ENCODE assay signal across 10 mouse cellular contexts in the genomic region with DNA sequence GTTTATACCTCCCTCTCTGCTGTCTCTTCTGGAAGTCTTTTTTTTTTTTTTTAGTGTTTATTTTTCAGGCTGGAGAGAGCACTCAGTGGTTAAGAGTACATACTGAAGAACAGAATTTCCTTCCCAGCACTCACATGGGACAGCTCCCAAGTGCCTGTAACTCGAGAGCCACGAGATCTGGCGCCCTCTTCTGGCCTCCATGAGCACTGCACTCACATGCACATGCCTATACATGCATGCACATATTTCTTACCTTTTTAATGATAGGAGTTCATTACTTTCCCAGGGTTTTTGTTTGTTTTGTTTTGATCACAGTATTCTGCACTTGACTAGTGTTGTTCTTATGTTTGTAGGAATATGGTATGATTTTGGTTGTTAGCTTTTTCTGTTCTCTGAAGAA.
DNase-seq lines count a peak whose midpoint lies in the region; ATAC-seq and TF ChIP-seq lines count a peak whose summit lies in the region.
"Had no signal": no experiment of that assay in that cellular context is flagged by ENCODE, and none has a peak within 500 bp of the region (broad histone marks: within the 10 kb centered on the region; RNA-seq: fewer than 3 reads in every experiment).

No protein-coding gene starts in this region.

- TF ChIP-seq POLR2A in cerebellum, adult 2 months (IDR thresholded peaks at IDR 0.05; ENCODE audit: borderline replicate concordance, insufficient read depth, low read length) = no peak
- no peak for TF ChIP-seq POLR2A in liver, adult 2 months (IDR thresholded peaks at IDR 0.05; ENCODE audit: extremely low read depth, insufficient read depth, low read length)

- H3K36me3 ChIP-seq in liver, adult 2 months (ENCODE audit: control insufficient read depth, insufficient read depth, low read length) = no peaks in the 10 kb centered on the region
- no peaks in the 10 kb centered on the region for H3K36me3 ChIP-seq in liver, embryonic 11.5 days (ENCODE audit: control insufficient read depth, insufficient read depth, low read length)
- no peaks in the 10 kb centered on the region for H3K36me3 ChIP-seq in liver, embryonic 14.5 days (replicated peaks; ENCODE audit: control insufficient read depth, insufficient read depth, low read depth)
- no peaks in the 10 kb centered on the region for H3K36me3 ChIP-seq in midbrain, embryonic 10.5 days
- H3K36me3 ChIP-seq: heart, embryonic 12.5 days; limb, embryonic 12.5 days had no signal

- H3K4me2 ChIP-seq in liver, embryonic 11.5 days = no peak overlapping the region
- H3K4me2 ChIP-seq in liver, embryonic 14.5 days (ENCODE audit: low read depth) = no peak overlapping the region
- H3K4me2 ChIP-seq: heart, embryonic 12.5 days; limb, embryonic 12.5 days had no signal

- 0 out of 2 replicates have a peak, but pooled peaks cover 2% of the 10 kb centered on the region for H3K9me3 ChIP-seq in liver, embryonic 11.5 days (ENCODE audit: control insufficient read depth, low read length)
- H3K9me3 ChIP-seq in liver, embryonic 14.5 days (ENCODE audit: control insufficient read depth, low read length) = no peaks in the 10 kb centered on the region
- no peaks in the 10 kb centered on the region for H3K9me3 ChIP-seq in midbrain, embryonic 10.5 days (replicated peaks)

- WGBS in cerebellum, adult 2 months = 39% methylated on average over 3 of the region's 3 CpGs
- WGBS in liver, adult 2 months = 34% methylated on average over 3 of the region's 3 CpGs
- 27% methylated on average over 3 of the region's 3 CpGs for WGBS in liver, embryonic 11.5 days
- 29% methylated on average over 3 of the region's 3 CpGs for WGBS in liver, embryonic 14.5 days (ENCODE audit: insufficient replicate concordance)
- WGBS in midbrain, embryonic 10.5 days = 52% methylated on average over 3 of the region's 3 CpGs

- no peak for TF ChIP-seq EP300 in liver, embryonic 14.5 days (IDR thresholded peaks at IDR 0.05; ENCODE audit: low read depth)

- H3K9ac ChIP-seq in liver, adult 2 months (ENCODE audit: low read depth, low read length) = no peak overlapping the region
- no peak overlapping the region for H3K9ac ChIP-seq in liver, embryonic 11.5 days (ENCODE audit: low read depth, low read length)
- H3K9ac ChIP-seq in liver, embryonic 14.5 days (replicated peaks) = no peak overlapping the region
- H3K9ac ChIP-seq: heart, embryonic 12.5 days; limb, embryonic 12.5 days had no signal

- H3K79me2 ChIP-seq in liver, adult 2 months (ENCODE audit: control insufficient read depth, insufficient read depth, low read length) = no peaks in the 10 kb centered on the region

- DNase-seq in cerebellum, adult 2 months = no peak
- no peak for DNase-seq in cerebellum, adult 11-12 months
- DNase-seq in liver, adult 2 months (ENCODE audit: extremely low read depth, low read depth, low spot score) = no peak
- DNase-seq in liver, embryonic 11.5 days (ENCODE audit: low spot score) = no peak
- DNase-seq in NIH3T3 (ENCODE audit: low read depth) = peak; percentile 36
- no peak for DNase-seq in liver, embryonic 14.5 days (ENCODE audit: low read depth in 3 of 3, low spot score in 3 of 3)
- no peak for DNase-seq in retina, postnatal 1 day
- no peak for DNase-seq in midbrain, embryonic 10.5 days (ENCODE audit: low spot score)

- 0 out of 2 replicates have a peak, but pooled peaks have one; percentile 16 for TF ChIP-seq CTCF in cerebellum, adult 2 months (IDR thresholded peaks at IDR 0.05; ENCODE audit: borderline replicate concordance, insufficient read depth, low read depth, low read length)
- TF ChIP-seq CTCF in liver, adult 2 months (IDR thresholded peaks at IDR 0.05; ENCODE audit: low read depth, low read length) = peak; percentile 39; the same call in 1 of the 2 replicates
- TF ChIP-seq CTCF in liver, embryonic 14.5 days (IDR thresholded peaks at IDR 0.05; ENCODE audit: low read depth) = peak; percentile 74

- H3K27me3 ChIP-seq in cerebellum, adult 2 months (ENCODE audit: control insufficient read depth, insufficient read depth, low read length) = no peaks in the 10 kb centered on the region
- H3K27me3 ChIP-seq in liver, adult 2 months (ENCODE audit: control insufficient read depth, insufficient read depth, low read length) = no peaks in the 10 kb centered on the region
- H3K27me3 ChIP-seq in liver, embryonic 11.5 days (replicated peaks; ENCODE audit: control insufficient read depth, insufficient read depth, low read length) = no peaks in the 10 kb centered on the region
- no peaks in the 10 kb centered on the region for H3K27me3 ChIP-seq in liver, embryonic 14.5 days (ENCODE audit: control insufficient read depth, insufficient read depth, low read length)
- H3K27me3 ChIP-seq in midbrain, embryonic 10.5 days (ENCODE audit: low read depth, poor library complexity, severe bottlenecking) = no peaks in the 10 kb centered on the region
- H3K27me3 ChIP-seq: heart, embryonic 12.5 days; limb, embryonic 12.5 days had no signal

- ATAC-seq in liver, embryonic 11.5 days (replicated peaks; ENCODE audit: low FRiP score) = no peak
- no peak for ATAC-seq in liver, embryonic 14.5 days (ENCODE audit: insufficient read depth)

- no peak overlapping the region for H3K27ac ChIP-seq in cerebellum, adult 2 months (ENCODE audit: insufficient read depth, low read length)
- H3K27ac ChIP-seq in liver, adult 2 months (replicated peaks; ENCODE audit: insufficient read depth, low read depth, low read length) = no peak overlapping the region
- no peak overlapping the region for H3K27ac ChIP-seq in liver, embryonic 11.5 days (ENCODE audit: low read depth, low read length)
- H3K27ac ChIP-seq in liver, embryonic 14.5 days = no peak overlapping the region
- H3K27ac ChIP-seq in midbrain, embryonic 10.5 days (replicated peaks) = no peak overlapping the region
- H3K27ac ChIP-seq: limb, embryonic 12.5 days had no signal

- no peak overlapping the region for H3K4me3 ChIP-seq in cerebellum, adult 2 months (replicated peaks; ENCODE audit: insufficient read depth, low read depth, low read length)
- H3K4me3 ChIP-seq in liver, adult 2 months (ENCODE audit: insufficient read depth, low read depth, low read length) = no peak overlapping the region
- no peak overlapping the region for H3K4me3 ChIP-seq in liver, embryonic 11.5 days (ENCODE audit: low read depth, low read length)
- H3K4me3 ChIP-seq in liver, embryonic 14.5 days (ENCODE audit: insufficient read depth in 1 of 2, low read depth in 2 of 2, low read length in 2 of 2) = no peak overlapping the region
- no peak overlapping the region for H3K4me3 ChIP-seq in midbrain, embryonic 10.5 days
- H3K4me3 ChIP-seq: heart, embryonic 12.5 days; limb, embryonic 12.5 days had no signal

- no peaks in the 10 kb centered on the region for H3K4me1 ChIP-seq in cerebellum, adult 2 months (ENCODE audit: control insufficient read depth, insufficient read depth, low read length)
- no peaks in the 10 kb centered on the region for H3K4me1 ChIP-seq in liver, adult 2 months (ENCODE audit: control insufficient read depth, insufficient read depth, low read length)
- peaks cover 6% of the 10 kb centered on the region; the same call in 1 of the 2 replicates for H3K4me1 ChIP-seq in liver, embryonic 11.5 days (replicated peaks; ENCODE audit: control insufficient read depth, insufficient read depth, low read length)
- H3K4me1 ChIP-seq in liver, embryonic 14.5 days (replicated peaks; ENCODE audit: control insufficient read depth in 2 of 2, insufficient read depth in 2 of 2, low read length in 1 of 2) = peaks cover 0 to 7% of the 10 kb centered on the region in 2 experiments; a peak in 2 of 4 replicates
- no peaks in the 10 kb centered on the region for H3K4me1 ChIP-seq in midbrain, embryonic 10.5 days
- H3K4me1 ChIP-seq: heart, embryonic 12.5 days had no signal

Comparison
In these comparisons a context has a peak if more than half of its experiments do, and no peak if none do; other contexts are left out.
1. CTCF ChIP-seq: peak in every context shown above with its lines; median percentile 74 in liver, embryonic 14.5 days; 39 in liver, adult 2 months; 16 in cerebellum, adult 2 months.